In genomic region chr11:64327771-64328170, GRCm38 (mm10) we compare ENCODE assay signal across 11 mouse cellular contexts.
"Had no signal": no experiment of that assay in that cellular context is flagged by ENCODE, and none has a peak within 500 bp of the region (broad histone marks: within the 10 kb centered on the region; RNA-seq: fewer than 3 reads in every experiment).

No protein-coding gene starts in this region.

- DNase-seq: left cerebral cortex, postnatal 4 days; liver; liver, embryonic 13.5 days; liver, postnatal 0 days; lung, adult 18-20 months; lung, adult 2 months; lung, embryonic 14.5 days; lung, postnatal 14 days; lung, postnatal 36 days; lung, postnatal 4 days; midbrain, embryonic 14.5 days had no signal
